Mouse (Mus musculus) c-Kit-positive CD71-positive TER-119-positive erythroid progenitor cells, embryonic 14.5 days (primary cell): Measurements from ENCODE around the gene Siah3.

ENCODE experiments used
- DNase-seq: peaks from one replicate; pipeline ENCODE4 v3.0.0-alpha.2; 2013; ENCODE audit warnings: low spot score

The Siah3 gene

GRCm38 (mm10) chr14:75468941-75469340 lies 13.2 kb downstream of the Siah3 start:
- no peak for DNase-seq

- DNase-seq = no peak
Observed at GRCm38 (mm10) chr14:75473061-75473930, 17.5 kb downstream of the Siah3 start.

GRCm38 (mm10) chr14:75475887-75476286 lies 20.1 kb downstream of the Siah3 start:
- no peak for DNase-seq

- no peak for DNase-seq
Observed at GRCm38 (mm10) chr14:75482231-75483175, 26.7 kb downstream of the Siah3 start.

GRCm38 (mm10) chr14:75483176-75483546 lies 27.4 kb downstream of the Siah3 start:
- no peak for DNase-seq

- no peak for DNase-seq
Observed at GRCm38 (mm10) chr14:75487932-75488331, 32.1 kb downstream of the Siah3 start.

- DNase-seq = no peak
Observed at GRCm38 (mm10) chr14:75493555-75494194, 37.9 kb downstream of the Siah3 start.

- DNase-seq = no peak
Observed at GRCm38 (mm10) chr14:75494926-75495325, 39.1 kb downstream of the Siah3 start.

GRCm38 (mm10) chr14:75501501-75501990 lies 45.8 kb downstream of the Siah3 start:
- DNase-seq = no peak

GRCm38 (mm10) chr14:75502446-75502845 lies 46.7 kb downstream of the Siah3 start:
- DNase-seq = no peak

- DNase-seq = no peak
Observed at GRCm38 (mm10) chr14:75504255-75504654, 48.5 kb downstream of the Siah3 start.

GRCm38 (mm10) chr14:75505126-75505840 lies 49.5 kb downstream of the Siah3 start:
- no peak for DNase-seq

GRCm38 (mm10) chr14:75506246-75506645 lies 50.5 kb downstream of the Siah3 start:
- no peak for DNase-seq

GRCm38 (mm10) chr14:75510125-75510524 lies 54.3 kb downstream of the Siah3 start:
- no peak for DNase-seq

- DNase-seq = no peak
Observed at GRCm38 (mm10) chr14:75512946-75513345, 57.2 kb downstream of the Siah3 start.

- DNase-seq = no peak
Observed at GRCm38 (mm10) chr14:75516161-75516560, 60.4 kb downstream of the Siah3 start.

GRCm38 (mm10) chr14:75516917-75517595 lies 61.3 kb downstream of the Siah3 start:
- no peak for DNase-seq

GRCm38 (mm10) chr14:75518196-75518887 lies 62.6 kb downstream of the Siah3 start:
- no peak for DNase-seq

- DNase-seq = no peak
Observed at GRCm38 (mm10) chr14:75518899-75519298, 63.1 kb downstream of the Siah3 start.

- DNase-seq = no peak
Observed at GRCm38 (mm10) chr14:75519668-75520067, 63.9 kb downstream of the Siah3 start.
